Mouse (Mus musculus) embryonic fibroblast, embryonic 13.5 days (primary cell): ENCODE measurements around the gene Nprl2.

Experiments used
- CTCF ChIP-seq: IDR thresholded peaks from 2 replicates; pipeline ENCODE4 v1.5.1; 2011; ENCODE audit warnings: mild to moderate bottlenecking, control low read depth, low read length, moderate library complexity, borderline replicate concordance; ENCODE audit not compliant: insufficient read depth
- POLR2A ChIP-seq: IDR thresholded peaks from 2 replicates; pipeline ENCODE4 v1.6.1; 2011; ENCODE audit warnings: low read depth, mild to moderate bottlenecking, control low read depth, low read length, moderate library complexity

DNA sequence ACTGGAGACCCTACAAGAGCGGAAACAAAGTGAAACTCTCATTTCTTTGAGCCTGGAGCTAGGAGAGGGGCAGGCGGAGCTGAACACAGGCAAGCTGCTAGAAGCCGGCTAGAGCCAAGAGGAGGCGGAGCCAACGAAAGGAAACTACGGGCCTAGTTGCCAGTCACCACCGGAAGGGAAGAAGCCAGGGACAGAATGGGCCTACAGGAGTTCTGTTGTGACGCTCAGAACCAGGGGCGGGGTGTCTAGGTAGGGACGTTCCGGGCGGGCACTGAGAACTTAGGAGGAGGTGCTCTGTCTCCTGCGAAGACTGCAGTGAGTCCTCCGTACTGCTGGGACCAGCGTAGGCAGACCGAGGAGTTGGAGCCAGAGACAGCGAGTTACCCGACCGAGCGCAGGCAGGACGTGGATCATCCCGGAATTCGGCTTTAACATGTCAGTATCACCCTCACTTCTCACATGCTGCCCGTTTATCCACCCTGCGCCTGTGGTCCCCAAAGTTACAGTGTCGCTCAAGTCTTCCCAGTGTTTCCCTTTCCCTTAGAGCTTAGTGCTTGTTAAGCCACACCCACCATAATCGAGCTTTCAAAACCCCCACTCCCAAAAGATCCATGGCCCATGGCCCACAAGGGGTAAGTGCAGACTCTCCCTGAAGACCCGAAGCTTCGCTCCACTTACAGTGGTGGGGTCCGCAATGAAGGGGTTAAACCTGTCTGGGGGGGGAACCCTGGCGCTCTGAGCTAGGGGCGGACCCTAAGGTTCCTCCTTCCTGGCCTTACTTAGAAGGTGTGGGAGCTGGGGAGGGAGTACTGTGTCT is 38.7 kb downstream of the Nprl2 start, which contains the start of gene Hyal3:
- peak; percentile 87 for TF ChIP-seq POLR2A
- TF ChIP-seq CTCF, result no peak
